Mouse (Mus musculus) retina, embryonic 14.5 days (tissue): ENCODE data around the gene Adig.

ENCODE experiments used
- DNase-seq: peaks from one replicate; pipeline ENCODE4 v3.0.0-alpha.2; 2015; ENCODE audit warnings: low spot score

Gene Adig

DNA sequence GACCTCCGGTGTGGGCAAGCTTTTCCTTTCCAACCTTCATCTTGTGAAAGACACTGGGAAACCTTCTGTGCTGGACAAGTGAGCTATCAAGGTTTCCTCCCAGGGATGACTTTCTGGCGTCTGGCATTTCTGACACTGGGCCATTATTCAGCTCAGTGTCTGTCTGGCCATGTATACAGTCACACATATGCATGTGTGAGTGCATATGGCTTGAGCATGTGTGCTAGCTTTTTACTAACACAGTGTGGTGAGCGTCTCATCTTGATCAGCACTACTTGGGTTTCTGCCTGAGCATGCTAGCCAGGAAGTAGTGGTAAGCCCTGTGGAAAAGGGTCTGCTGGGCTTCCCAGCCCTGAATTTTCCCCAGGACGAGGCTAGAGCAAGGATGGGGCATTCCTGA lies 38.9 kb downstream of the Adig start:
- DNase-seq = no peak

DNA sequence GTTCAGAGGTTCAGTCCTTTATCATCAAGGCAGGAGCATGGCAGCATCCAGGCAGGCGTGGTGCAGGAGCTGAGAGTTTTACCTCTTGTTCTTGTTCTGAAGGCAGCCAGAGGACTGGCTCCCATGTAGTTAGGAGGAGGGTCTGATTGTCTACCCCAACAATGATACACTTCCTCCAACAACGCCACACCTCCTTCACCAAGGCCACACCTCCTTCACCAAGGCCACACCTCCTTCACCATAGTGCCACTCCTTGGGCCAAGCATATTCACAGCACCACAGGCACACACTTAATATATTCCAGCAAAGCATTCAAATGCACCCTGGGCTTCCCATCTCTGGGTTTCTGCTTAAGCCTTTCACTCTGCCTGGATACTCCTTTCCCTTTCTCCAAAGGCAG lies 42.9 kb downstream of the Adig start:
- no peak for DNase-seq

DNA sequence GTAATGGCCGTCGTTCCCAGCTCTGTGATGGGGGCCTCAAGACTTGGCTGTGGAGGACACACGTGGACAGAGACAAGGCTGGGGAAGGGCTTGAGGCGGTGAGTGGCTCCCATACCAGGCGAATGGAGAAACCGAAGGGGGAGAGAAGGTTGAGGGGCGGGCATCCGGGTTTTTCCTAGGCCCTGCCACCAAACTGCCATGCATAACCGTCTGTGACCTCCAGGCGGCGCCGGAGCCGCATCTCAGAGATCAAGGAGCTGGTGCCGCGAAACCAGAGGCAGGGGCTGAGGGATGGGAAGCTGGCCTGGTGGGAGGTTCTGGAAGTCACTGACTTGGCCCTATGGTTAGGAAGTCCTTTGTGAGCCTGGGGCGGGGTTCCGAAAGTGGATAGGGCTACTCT lies 44.3 kb downstream of the Adig start:
- DNase-seq = peak; percentile 90

DNA sequence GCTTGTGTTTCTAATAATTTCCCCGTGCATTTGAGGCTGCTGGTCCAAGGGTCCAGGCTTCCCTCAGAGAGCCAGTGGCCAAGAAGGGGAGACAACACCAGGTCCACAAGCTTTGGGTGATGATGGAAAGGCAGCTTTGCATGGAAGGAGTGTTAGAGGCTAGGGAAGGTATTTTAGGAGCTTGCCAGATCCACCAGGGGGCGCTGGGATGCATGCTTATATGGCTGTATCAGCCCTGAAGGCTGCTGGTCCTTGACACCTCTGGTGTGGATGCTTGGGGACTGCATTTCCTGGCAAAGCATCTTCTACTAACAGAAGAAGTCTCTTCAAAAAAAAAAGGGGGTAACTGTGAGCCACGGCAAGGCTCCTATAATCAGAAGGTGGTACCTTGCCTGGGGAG lies 47.7 kb downstream of the Adig start:
- DNase-seq = peak; percentile 92

DNA sequence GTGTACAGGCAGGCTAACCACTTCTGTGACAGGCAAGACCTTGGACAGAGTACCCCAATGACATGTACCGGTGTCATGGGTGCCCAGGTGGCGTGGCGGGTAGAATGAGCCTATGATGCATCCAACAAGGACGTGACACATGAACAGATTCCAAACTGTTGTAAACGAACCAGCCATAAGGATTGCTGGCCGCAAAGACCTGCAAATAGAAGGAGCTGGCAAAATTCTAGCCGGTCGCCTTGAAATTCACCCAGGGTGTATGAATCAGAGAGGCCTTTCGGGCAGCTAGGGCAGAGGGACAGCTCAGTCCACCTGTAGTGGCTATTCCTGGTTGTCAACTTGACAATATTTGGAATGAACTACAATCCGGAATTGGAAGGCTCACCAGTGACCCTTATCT lies 52.0 kb downstream of the Adig start:
- no peak for DNase-seq

DNA sequence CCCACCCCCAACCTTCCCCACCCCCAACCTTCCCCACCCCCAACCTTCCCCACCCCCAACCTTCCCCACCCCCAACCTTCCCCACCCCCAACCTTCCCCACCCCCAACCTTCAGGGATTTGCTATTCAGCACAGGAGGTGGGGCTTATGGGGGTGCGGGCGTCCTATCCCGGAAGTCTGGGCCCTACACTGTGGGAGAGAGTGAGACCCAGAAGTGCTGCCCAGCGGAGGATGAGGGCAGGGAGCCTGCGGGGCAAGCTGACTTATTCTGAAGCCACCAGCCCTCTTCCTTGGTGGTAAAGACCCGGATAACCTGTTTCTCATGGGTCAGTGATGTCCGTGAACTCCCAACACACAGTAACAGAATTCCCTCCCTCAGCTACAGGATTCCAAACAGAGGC lies 52.8 kb downstream of the Adig start:
- DNase-seq = peak; percentile 48

DNA sequence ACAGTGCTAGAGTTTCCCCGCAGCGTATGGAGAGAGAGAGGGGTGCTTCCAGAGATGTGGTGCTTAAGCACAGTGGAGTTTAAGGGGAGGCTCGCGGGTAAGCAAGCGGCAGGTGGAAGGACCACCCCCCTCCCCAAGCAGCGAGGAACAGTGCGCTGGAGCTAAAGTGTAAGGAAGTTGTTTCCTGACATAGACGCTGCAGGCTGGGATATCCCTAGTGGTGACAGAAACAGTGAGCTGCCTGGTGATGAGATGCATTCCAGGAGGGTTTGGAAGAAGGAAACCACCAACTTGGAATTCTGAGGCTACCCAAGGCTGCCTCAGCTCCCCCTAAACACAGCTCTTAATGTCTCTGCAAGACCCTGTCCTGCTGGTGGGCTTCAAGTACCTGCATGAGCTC lies 53.4 kb downstream of the Adig start:
- DNase-seq = no peak

DNA sequence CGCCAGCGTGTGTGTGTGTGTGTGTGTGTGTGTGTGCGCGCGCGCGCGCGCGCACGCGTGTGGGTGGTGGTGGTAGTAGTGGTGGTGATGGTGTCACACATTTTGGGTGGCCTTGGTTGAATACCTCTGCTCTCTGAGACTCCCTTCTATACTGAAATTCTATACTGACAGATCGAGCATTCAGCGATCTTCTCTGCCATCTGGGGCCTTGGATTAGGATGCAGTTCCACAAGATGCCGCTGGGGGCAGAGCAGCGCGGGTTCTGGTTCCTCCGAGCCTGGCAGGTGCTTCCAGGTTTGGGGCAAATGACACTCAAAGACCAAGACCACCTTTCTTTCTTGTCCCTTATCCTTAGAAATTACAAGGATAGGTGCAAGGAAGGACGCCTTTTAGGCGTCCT lies 53.8 kb downstream of the Adig start:
- peak; percentile 89 for DNase-seq

DNA sequence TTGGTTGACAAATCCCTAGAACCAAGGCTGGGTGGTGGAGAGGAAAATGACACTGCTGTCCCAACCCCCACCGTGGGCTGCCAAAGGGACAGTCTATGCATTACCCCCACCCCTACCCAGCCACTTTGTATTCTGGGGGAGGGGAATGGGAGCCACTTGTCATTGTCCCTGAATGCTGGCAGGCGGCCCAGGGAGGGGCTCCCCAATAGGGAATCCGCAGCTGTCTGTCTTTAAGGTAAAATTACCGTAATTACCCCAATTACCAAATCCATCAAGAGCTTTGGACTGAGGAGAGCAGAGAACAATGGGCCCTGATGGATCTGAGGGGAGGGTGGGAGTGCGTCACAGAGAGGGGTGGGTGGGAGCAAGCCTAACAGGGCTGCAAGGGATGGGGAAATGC lies 54.3 kb downstream of the Adig start:
- peak; percentile 60 for DNase-seq
